Mouse (Mus musculus) heart, adult 2 months (tissue): Measurements from ENCODE around the gene Usp21.

Experiments
- CTCF ChIP-seq: fragments of 200-600 bp; IDR thresholded peaks from 2 replicates; pipeline ENCODE4 v1.8.1; 2022; ENCODE audit warnings: antibody characterized with exemption, mild to moderate bottlenecking, moderate library complexity
- POLR2A ChIP-seq: fragments of 200-500 bp; IDR thresholded peaks from 2 replicates; pipeline ENCODE4 v1.6.1; 2011; ENCODE audit warnings: mild to moderate bottlenecking, low read depth, low read length, control low read depth; ENCODE audit not compliant: insufficient read depth

DNA sequence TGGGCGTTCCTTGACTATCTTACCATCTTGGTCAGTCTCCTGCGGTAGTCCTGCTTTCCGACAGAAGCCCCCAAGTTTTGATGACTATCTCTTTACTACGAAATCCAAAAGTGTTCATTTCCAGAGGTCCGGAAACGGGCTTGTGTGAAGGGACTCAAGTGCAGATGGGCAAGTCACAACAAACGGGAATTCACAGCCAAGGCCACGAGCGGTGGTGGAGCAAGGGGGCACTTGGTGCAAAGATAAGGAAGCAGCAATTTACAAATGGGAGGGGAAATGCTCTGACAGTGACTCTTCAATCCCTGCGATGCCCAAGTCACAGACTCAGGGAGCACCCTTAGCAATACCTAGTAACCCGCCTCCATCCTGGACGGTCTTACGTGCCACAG, 40.3 kb downstream of the Usp21 start:
- TF ChIP-seq POLR2A (no peak), CTCF (no peak)
